ENCODE assay signal across 15 mouse cellular contexts in genomic region chr4:139265783-139266499, GRCm38 (mm10). TPM values are rescaled to one million over a fixed set of nuclear protein-coding genes. Genes with fewer than 3 reads are reported as not detected.
DNase-seq lines count a peak whose midpoint lies in the region; ATAC-seq and TF ChIP-seq lines count a peak whose summit lies in the region.
"Had no signal": no experiment of that assay in that cellular context is flagged by ENCODE, and none has a peak within 500 bp of the region (broad histone marks: within the 10 kb centered on the region; RNA-seq: fewer than 3 reads in every experiment).

No protein-coding gene starts in this region.

- H3K4me3 ChIP-seq in gastrocnemius, adult 2 months = no peak overlapping the region
- H3K4me3 ChIP-seq in left cerebral cortex, adult 2 months = no peak overlapping the region
- H3K4me3 ChIP-seq in embryonic facial prominence, embryonic 10.5 days = no peak overlapping the region
- H3K4me3 ChIP-seq in limb, embryonic 15.5 days = no peak overlapping the region

- H3K9ac ChIP-seq in limb, embryonic 15.5 days = no peak overlapping the region

- H3K4me2 ChIP-seq in limb, embryonic 15.5 days = no peak overlapping the region

- no peak for DNase-seq in gastrocnemius, adult 2 months
- no peak for DNase-seq in gastrocnemius, postnatal 14 days
- peak; percentile 70 for DNase-seq in left cerebral cortex, postnatal 4 days
- no peak for DNase-seq in left cerebral cortex, adult 2 months (ENCODE audit: extremely low spot score in 1 of 2, low spot score in 2 of 2)
- no peak for DNase-seq in embryonic facial prominence, embryonic 10.5 days (ENCODE audit: low spot score)
- DNase-seq in c-Kit-positive CD71-positive TER-119-positive erythroid progenitor cells, embryonic 14.5 days (ENCODE audit: low spot score) = no peak
- DNase-seq in embryo, embryonic 10.5 days (ENCODE audit: low spot score) = no peak
- DNase-seq: gastrocnemius, postnatal 10 days; heart, postnatal 36 days; kidney, adult 2 months; layer of hippocampus, adult 9-11 months; lung, adult 2 months; right cerebral cortex, adult 18-20 months; thymus, adult 2 months had no signal

- TF ChIP-seq CTCF in gastrocnemius, adult 2 months (IDR thresholded peaks at IDR 0.05) = no peak
- TF ChIP-seq CTCF in left cerebral cortex, adult 2 months (IDR thresholded peaks at IDR 0.05) = no peak

- H3K4me1 ChIP-seq in embryonic facial prominence, embryonic 10.5 days = peaks cover 53% of the 10 kb centered on the region
- peaks cover 59% of the 10 kb centered on the region for H3K4me1 ChIP-seq in limb, embryonic 15.5 days

- no peaks in the 10 kb centered on the region for H3K9me3 ChIP-seq in embryonic facial prominence, embryonic 10.5 days
- no peaks in the 10 kb centered on the region for H3K9me3 ChIP-seq in limb, embryonic 15.5 days

- intact Hi-C loops in gastrocnemius, adult 2 months (cut with DNase I) = no loop called here
- intact Hi-C loops in gastrocnemius, postnatal 14 days (cut with DNase I; ENCODE audit: low total_unique reads) = no loop called here
- intact Hi-C loops in left cerebral cortex, postnatal 4 days (cut with DNase I) = no loop called here
- intact Hi-C loops in left cerebral cortex, adult 2 months (cut with DNase I) = no loop called here

- H3K36me3 ChIP-seq in embryonic facial prominence, embryonic 10.5 days (replicated peaks) = peaks cover 88% of the 10 kb centered on the region
- peaks cover 42% of the 10 kb centered on the region for H3K36me3 ChIP-seq in limb, embryonic 15.5 days

- no peak for ATAC-seq in limb, embryonic 15.5 days (ENCODE audit: insufficient number of reproducible peaks, low FRiP score, low TSS enrichment, low read depth)

- H3K27me3 ChIP-seq in embryonic facial prominence, embryonic 10.5 days (replicated peaks; ENCODE audit: low read depth, poor library complexity, severe bottlenecking) = no peaks in the 10 kb centered on the region
- no peaks in the 10 kb centered on the region for H3K27me3 ChIP-seq in limb, embryonic 15.5 days

- H3K27ac ChIP-seq in gastrocnemius, adult 2 months = peak overlapping the region; percentile 81
- H3K27ac ChIP-seq in left cerebral cortex, adult 2 months = no peak overlapping the region
- H3K27ac ChIP-seq in embryonic facial prominence, embryonic 10.5 days (replicated peaks) = peak overlapping the region; percentile 73
- H3K27ac ChIP-seq in limb, embryonic 15.5 days = peak overlapping the region; percentile 68

- 83% methylated on average over 13 of the region's 13 CpGs for WGBS in embryonic facial prominence, embryonic 10.5 days
- WGBS in limb, embryonic 15.5 days = 59% methylated on average over 13 of the region's 13 CpGs

RNA-seq across cellular contexts. Expression of gene Pqlc2, which starts 44.6 kb away (rescaled TPM):
- 1 to 10 TPM; 4.9 to 7.2 TPM for total RNA-seq in gastrocnemius, adult 2 months (2021)
- total RNA-seq in gastrocnemius, postnatal 14 days (2021) = 1 to 10 TPM; 6.0 to 6.4 TPM
- 10 to 100 TPM; 12.7 to 12.9 TPM for total RNA-seq in left cerebral cortex, postnatal 4 days (2021)
- 10 to 100 TPM; 13.3 to 13.9 TPM for total RNA-seq in left cerebral cortex, adult 2 months (2021)
- 17.5 and 17.7 TPM in 2 replicates for polyA plus RNA-seq in embryonic facial prominence, embryonic 10.5 days (2016; fragmentation: Nextera tagmentation; extraction: Ambion mirVana)
- 16.7 and 18.2 TPM in 2 replicates for polyA plus RNA-seq in limb, embryonic 15.5 days (2015; fragmentation: Nextera tagmentation; extraction: Ambion mirVana)

RNA-seq across cellular contexts. Expression of gene Akr7a5, which starts 44.6 kb away (rescaled TPM):
- total RNA-seq in gastrocnemius, adult 2 months (2021) = 10 to 100 TPM; 31.2 to 34.7 TPM
- total RNA-seq in gastrocnemius, postnatal 14 days (2021) = 10 to 100 TPM; 34.2 to 37.4 TPM
- total RNA-seq in left cerebral cortex, postnatal 4 days (2021) = 10 to 100 TPM; 24.9 to 26.4 TPM
- total RNA-seq in left cerebral cortex, adult 2 months (2021) = 10 to 100 TPM; 27.2 to 27.9 TPM
- 141 and 158 TPM in 2 replicates for polyA plus RNA-seq in embryonic facial prominence, embryonic 10.5 days (2016; fragmentation: Nextera tagmentation; extraction: Ambion mirVana)
- polyA plus RNA-seq in limb, embryonic 15.5 days (2015; fragmentation: Nextera tagmentation; extraction: Ambion mirVana) = 82.9 and 85.8 TPM in 2 replicates
